Mouse (Mus musculus) cerebellum, adult 9-10 months (tissue): ENCODE results near the gene Kdm4a.
A peak's percentile ranks its signal among the peaks of the same experiment; 100 is the strongest.

Source experiments
- DNase-seq: peaks from one replicate; pipeline ENCODE4 v3.0.0; 2022

Kdm4a gene

DNA sequence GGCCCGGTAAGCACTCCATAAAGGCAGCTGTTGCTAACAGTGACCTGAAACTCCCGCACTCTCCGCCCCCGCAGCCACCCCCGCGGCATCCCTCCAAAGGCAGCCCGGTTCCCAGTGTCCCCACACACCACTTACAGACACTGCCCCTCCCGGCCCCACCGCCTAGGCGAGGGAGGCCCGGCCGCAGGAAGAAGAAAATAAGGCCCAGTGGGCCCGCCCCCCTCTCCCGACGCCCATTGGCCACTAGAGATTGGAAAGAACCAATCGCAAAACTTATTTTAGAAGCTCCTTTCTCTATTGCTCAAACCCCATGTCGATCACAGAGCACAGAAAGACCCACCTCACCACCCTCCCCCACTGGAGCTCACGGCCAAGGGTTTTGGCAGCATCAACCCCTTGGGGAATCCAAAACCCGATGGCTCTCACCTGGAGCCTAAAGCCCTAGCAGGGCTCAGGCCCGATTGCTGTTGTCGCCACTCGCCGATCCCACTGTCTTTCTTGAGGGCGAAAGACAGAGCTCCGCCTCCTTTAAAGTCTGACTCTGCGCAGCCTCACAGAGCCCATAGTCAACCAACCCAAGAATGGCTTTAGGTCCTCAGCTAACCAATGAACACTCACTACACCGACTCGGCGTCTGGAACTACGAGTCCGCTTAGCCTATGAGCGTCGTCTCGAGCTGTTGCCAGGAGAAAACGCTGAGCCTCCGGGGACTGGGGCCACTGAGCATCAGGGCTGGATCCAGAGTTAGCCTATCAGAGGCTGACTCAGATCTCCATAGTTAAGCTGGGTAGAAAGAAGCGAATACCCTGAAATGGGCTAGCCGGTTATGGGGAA is at the start of gene Kdm4a:
TSS of gene Kdm4a (minus strand) at position 577 of the 834 bp plus-strand sequence.
- DNase-seq, result peak; percentile 98

DNA sequence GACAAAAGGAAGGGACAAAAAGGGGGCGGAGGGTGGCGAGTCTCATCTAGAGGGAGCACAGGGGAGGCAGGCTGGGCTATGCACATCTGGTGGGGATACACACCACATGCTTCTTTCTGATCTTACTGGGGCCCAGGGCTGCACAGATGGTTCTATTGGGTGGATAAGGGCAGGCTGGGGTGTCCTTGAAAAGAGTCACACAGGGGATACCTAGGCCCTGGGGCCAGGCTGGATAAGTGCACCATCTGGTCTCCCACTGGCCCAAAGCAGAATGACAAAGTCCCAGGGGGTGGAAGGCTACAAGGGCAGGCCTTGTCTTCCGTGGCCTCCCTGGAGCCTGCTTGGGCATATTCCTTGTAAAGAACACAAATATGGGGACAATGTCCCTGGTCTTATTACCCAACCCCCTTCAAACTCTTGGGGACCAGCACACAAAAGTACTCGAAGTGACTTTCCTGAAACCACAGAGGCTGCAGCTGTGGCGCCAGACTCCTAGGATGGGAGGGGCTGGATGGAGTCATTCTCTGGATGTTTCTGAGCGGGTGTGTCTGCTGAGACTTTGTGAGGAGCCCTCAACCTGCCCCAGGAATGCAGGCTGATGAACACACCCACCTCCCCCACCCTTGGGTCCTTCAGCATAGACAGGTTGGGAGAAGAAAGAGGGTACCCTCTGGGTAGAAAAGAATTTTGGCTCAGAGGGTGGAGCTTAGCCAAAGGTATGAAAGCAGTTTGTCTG is 49.4 kb upstream of the Kdm4a start:
- no peak for DNase-seq

DNA sequence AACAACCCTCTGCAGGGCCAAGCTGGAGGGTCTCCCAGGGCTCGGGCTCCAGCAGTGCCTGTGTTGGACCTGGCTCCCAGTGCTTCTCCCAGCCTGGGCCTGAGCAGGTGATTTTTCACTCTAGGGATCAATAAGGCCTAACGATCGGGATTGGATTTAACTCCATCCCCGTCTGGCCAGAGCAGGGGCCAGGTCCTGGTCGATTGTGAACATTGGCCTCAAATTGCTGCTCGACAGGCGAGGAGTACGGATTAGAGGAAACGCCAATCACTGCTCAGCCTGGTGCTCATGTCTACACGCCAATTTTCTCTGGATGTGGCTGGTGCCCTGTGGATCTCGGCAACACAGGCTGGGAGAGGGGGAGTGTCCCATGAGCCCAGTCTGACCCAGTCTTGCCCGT is 47.6 kb upstream of the Kdm4a start:
- DNase-seq, result no peak

DNA sequence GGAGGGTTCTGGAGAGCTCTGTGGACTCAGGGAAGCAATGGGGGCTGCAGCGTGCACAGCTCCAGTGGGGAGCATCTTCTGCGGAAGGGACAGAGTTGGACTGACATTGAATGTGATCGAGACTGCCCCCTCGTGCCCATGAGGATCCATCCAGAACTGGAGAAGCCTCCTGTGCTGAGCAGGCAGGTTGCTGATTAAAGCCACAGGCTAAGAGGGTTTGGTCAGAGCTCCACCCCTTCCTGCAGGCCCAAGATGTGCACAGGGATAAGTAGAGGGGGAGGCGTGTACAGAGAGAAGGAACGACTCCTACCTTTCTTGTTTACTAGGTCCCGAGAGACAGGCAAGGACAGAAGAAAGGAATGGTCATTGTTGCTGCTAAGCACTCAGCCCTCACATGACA is 41.4 kb upstream of the Kdm4a start:
- no peak for DNase-seq

DNA sequence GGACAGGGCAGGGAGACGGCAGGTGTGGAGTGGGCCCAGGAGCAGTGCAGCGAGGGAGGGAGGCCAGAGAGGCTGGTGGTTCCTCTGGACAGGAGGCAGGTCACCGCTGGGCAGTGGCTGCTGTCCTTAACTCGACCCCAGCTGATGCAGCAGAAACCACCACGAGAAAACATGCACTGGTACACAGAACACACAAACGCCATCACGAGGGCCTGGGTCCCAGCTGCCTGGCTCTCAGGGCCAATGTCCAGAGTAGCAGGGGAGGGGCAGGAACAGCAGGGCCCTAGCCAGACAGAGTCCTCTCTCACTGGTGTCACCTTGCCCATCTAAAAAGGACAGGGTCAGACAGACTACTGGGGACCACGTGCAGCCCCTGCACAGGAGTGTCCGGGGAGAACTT is 40.9 kb upstream of the Kdm4a start:
- no peak for DNase-seq

DNA sequence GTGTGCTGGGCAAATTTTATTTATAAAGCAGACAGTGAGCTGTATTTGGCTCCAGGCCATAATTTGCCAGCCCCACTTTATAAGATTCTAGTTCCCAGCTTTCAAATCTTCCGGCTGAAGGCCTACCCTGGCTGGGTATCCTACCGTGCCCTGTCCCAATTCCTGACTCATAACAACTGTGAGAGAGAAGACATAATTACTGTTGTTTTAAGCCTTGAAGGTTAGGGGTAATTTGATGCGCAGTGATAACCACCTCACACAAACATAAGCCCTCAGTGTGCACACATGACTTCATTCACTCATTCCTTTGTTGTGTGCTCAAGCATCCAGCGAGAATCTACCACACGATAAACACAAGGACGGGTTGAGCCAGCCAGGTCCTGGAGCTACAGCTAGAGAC is 39.6 kb upstream of the Kdm4a start:
- DNase-seq, result no peak

DNA sequence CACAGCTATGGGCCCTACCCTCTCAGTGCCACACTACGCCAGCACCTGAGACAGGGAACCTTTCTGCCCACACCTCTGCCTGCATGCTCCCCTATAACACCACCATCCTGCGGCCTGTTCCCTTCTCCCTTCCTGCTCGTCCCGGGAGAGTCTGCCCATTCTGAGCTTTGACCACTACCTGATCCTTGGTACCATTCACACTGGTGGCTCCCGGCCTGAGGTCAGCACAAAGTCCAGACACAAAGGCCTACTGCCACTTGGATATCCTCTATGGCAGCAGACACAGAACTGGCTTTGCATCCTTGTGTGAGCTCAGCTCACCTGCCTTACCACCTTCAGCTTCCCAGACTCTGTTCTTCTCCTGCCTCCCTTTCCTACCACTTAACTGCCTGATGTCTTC is 38.7 kb upstream of the Kdm4a start:
- DNase-seq, result no peak

DNA sequence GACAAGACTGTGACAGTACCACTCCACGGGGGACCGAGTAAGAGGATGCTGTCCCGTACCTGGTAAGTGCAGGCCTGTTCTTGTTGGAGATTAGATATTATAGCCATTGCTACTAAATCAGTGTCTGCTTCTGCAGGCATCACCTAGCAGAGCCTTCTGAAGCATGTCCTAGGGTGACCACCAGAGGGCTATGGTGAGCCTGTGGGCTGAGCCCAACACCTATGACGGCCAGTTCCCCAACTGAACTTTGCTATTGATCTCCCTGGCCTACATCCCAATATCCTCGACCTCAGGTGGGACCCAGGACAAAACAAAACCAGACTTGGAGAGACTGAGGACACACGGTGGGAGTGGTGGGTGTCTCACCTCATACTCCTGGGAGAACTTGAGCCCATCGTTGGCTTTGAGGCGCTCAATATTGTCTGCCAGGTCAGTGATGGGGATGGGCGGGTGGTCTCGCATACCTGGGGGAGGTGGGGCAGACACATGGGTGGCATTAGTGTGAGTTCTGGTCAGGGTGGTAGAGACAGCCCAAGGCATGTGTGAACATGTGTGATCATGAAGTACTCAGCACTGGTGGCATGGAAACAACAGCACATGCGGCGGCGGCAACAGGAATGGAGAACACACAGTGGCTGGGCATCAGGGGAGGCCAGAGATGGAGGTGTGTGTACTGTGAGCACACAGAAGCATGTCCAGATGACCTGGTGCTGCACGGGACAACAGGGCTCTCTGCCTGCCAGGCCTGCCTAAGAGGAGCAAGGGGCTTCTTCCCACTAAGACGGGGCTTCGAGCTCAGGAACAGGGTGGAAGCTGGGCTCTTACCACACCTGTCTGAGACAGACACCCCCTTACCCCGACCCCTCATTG is 37.1 kb upstream of the Kdm4a start:
- peak; percentile 51 for DNase-seq

DNA sequence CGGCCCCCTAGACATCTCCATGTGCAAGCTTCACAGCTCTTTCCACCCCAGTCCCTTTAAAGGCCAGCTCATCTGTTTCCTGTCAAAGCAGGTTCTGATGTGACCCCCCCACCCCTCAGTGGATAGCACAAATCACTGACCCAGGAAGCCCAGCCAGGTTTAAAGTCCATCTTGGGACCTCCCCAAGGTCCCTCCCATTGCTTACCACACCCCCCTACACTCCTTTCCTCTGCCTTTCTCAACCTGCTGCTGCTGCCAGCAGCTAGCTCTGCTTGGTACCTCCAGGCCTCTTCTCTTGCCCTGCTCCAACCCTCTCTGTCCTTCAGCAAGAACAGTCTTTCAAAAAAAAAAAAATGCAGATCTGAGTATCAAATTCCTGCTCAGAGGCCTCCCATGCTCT is 35.0 kb upstream of the Kdm4a start:
- DNase-seq, result no peak

DNA sequence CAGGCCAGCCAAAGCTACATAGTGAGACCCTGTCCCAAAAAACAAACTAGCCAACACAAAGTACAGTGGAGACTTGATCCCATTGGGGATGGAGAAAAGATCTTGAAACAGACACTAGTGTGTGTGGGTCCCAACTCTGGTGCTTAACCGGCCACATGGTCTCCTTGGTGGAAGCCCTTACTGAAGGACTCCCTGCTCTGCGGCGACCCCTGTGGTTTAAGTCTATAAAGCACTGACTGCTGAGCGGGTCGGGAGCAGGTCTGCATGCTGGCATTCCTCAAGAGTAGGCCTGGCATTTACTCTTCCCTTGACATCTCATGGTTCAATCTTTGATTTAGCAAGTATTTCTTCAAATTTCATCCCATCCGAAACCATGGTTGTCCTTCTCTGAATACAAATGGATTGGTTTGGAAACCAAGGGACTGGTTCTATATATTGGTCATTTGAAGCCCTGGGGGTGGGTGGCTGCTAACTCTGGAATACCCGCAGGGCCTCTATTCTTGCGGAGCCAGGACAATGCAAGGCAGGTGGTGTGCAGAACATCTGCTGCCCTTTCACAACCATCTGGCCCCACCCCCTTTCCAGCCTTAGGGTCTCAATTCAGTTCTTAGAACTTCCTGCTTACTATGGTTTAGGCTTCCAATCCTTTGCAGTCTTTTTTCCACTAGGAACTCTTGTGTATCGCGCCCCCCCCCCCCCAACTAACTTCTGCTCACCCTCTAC is 27.2 kb upstream of the Kdm4a start:
- DNase-seq, result no peak

GRCm38 (mm10) chr4:118205906-118206305 is 26.1 kb upstream of the Kdm4a start:
- no peak for DNase-seq

GRCm38 (mm10) chr4:118199093-118199492 is 19.2 kb upstream of the Kdm4a start:
- no peak for DNase-seq

- DNase-seq, result no peak
Observed at GRCm38 (mm10) chr4:118198606-118199005, 18.8 kb upstream of the Kdm4a start.

- DNase-seq, result no peak
Observed at GRCm38 (mm10) chr4:118196185-118196584, 16.3 kb upstream of the Kdm4a start.

- no peak for DNase-seq
Observed at GRCm38 (mm10) chr4:118180301-118181080, 648 bp upstream of the Kdm4a start.

GRCm38 (mm10) chr4:118178952-118179466 is 834 bp downstream of the Kdm4a start:
- no peak for DNase-seq

DNA sequence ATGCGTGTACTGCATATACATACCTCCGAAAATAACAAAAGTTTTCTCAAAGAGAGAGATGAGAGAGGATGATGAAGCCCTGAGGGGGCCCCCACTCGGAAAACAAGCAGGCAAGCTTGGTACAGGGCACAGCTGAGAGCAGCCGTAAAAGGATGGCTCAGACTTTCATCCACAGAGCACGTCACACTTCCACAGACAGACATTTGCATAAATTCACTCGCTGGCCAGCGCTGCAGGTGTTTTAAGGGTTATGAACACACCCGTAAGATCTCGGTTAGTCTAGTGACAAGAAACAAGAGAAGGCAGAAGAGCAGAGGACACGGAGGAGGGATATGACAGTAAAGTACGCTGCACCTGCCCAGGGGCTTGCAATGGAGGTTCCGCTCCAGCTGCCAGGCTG is 7.4 kb downstream of the Kdm4a start:
- no peak for DNase-seq

DNA sequence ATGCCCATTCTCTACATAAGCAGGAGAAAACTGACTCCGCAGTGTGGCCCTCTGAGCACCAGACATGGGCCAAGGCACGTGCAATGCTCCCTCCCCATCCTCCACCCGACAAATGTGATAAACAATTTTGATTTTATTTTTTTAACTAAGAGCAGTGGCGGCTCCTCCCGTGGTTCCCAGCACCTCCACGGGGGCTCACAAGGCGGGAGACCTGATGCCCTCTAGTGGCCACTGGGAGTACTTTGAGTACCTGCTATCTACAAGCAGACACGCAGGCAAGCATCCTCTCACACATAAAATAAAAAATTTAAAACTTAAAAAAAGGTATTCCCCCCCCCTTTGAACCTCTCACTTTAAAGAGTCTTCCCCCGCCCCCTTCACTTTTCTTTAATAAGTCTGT is 8.8 kb downstream of the Kdm4a start:
- no peak for DNase-seq

DNA sequence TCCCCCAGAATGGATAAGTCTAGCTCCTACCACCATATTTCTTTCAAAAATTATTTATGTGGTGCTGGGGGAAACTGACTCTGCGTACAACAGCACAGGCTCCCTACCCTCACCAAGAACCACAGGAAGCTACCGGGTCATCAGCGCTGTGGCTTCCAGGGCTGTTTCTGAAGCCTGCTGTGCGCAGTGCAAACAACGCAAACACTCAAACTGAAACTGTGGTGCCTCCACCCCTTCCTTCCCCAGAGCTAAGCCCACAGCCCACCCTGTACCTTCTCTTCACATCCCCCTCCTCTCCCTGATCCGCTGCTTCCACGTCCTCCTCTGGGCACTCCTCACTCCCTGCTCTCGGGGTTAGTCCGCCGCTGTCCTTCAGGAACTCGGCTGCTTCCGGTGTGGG is 17.7 kb downstream of the Kdm4a start:
- DNase-seq, result no peak

GRCm38 (mm10) chr4:118157666-118158065 is 22.2 kb downstream of the Kdm4a start:
- DNase-seq, result no peak

- DNase-seq, result peak; percentile 70
Observed at GRCm38 (mm10) chr4:118156559-118156958, 23.3 kb downstream of the Kdm4a start.

DNA sequence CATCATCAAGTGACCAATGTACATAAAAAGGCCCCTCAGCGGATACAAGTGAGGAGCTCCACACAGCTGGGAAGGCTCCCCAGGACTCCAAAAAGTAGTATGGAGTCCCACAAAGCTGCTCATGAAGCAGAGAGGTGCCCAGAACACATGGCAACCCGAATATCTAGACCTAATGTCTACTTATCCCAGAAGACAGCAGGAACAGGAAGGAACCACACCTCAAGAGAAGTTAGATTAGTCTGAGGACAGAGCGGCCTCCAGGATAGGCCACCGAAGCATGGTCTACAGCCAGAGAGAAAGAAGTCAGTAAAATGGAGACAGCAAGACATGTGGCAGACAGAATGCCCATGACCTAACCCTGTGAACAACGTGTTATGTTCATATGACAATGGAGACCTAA is 25.0 kb downstream of the Kdm4a start:
- DNase-seq, result peak; percentile 27
